Mouse (Mus musculus): Measurements from ENCODE around the gene Id3. TPM values are rescaled to one million over a fixed set of nuclear protein-coding genes. Genes with fewer than 3 reads are reported as not detected.

Gene Id3
- total and polyA plus RNA-seq, 3 experiments: 56.8 to 120 (median 58.8) TPM

GRCm38 (mm10) chr4:136174216-136175193 lies 31.2 kb downstream of the Id3 start:
- no peak overlapping the region for H3K27ac ChIP-seq
- H3K79me2 ChIP-seq (replicated peaks; ENCODE audit: control insufficient read depth, insufficient read depth, low read length): no peaks in the 10 kb centered on the region
- H3K4me1 ChIP-seq (ENCODE audit: control insufficient read depth, insufficient read depth, low read length): peaks cover 3% of the 10 kb centered on the region
- intact Hi-C loops (cut with DNase I): no loop called here
- TF ChIP-seq EP300 (IDR thresholded peaks at IDR 0.05; ENCODE audit: insufficient read depth, low read depth, low read length): no peak
- TF ChIP-seq POLR2A (IDR thresholded peaks at IDR 0.05; ENCODE audit: insufficient read depth, low read depth, low read length): no peak
- DNase-seq: no peak
- no peaks in the 10 kb centered on the region for H3K27me3 ChIP-seq (ENCODE audit: control insufficient read depth, insufficient read depth, low read length)
- no peaks in the 10 kb centered on the region for H3K36me3 ChIP-seq (ENCODE audit: control insufficient read depth, insufficient read depth, low read length)
- no peak overlapping the region for H3K9ac ChIP-seq (ENCODE audit: low read depth, low read length)
- no peak overlapping the region for H3K4me3 ChIP-seq
- 65% methylated on average over 13 of the region's 13 CpGs for WGBS

- Histone ChIP-seq H3K4me1 (ENCODE audit: control insufficient read depth, insufficient read depth, low read length) (peaks cover 4% of the 10 kb centered on the region), H3K27ac (no peak overlapping the region), H3K9ac (ENCODE audit: low read depth, low read length) (no peak overlapping the region), H3K4me3 (no peak overlapping the region), H3K36me3 (ENCODE audit: control insufficient read depth, insufficient read depth, low read length) (no peaks in the 10 kb centered on the region), H3K79me2 (replicated peaks; ENCODE audit: control insufficient read depth, insufficient read depth, low read length) (no peaks in the 10 kb centered on the region), H3K27me3 (ENCODE audit: control insufficient read depth, insufficient read depth, low read length) (no peaks in the 10 kb centered on the region)
- DNase-seq: no peak
- 85% methylated on average over 10 of the region's 10 CpGs for WGBS
- intact Hi-C loops (cut with DNase I): no loop called here
- TF ChIP-seq EP300 (IDR thresholded peaks at IDR 0.05; ENCODE audit: insufficient read depth, low read depth, low read length) (no peak), POLR2A (IDR thresholded peaks at IDR 0.05; ENCODE audit: insufficient read depth, low read depth, low read length) (no peak), CTCF (IDR thresholded peaks at IDR 0.05) (no peak)
These were observed 32.8 kb downstream of the Id3 start for GRCm38 (mm10) chr4:136176022-136176552.

GRCm38 (mm10) chr4:136177244-136177611 lies 33.9 kb downstream of the Id3 start:
- no peaks in the 10 kb centered on the region for H3K36me3 ChIP-seq (ENCODE audit: control insufficient read depth, insufficient read depth, low read length)
- no peaks in the 10 kb centered on the region for H3K27me3 ChIP-seq (ENCODE audit: control insufficient read depth, insufficient read depth, low read length)
- no peak for TF ChIP-seq CTCF (IDR thresholded peaks at IDR 0.05)
- no peak for TF ChIP-seq POLR2A (IDR thresholded peaks at IDR 0.05; ENCODE audit: insufficient read depth, low read depth, low read length)
- TF ChIP-seq EP300 (IDR thresholded peaks at IDR 0.05; ENCODE audit: insufficient read depth, low read depth, low read length): no peak
- no peak overlapping the region for H3K9ac ChIP-seq (ENCODE audit: low read depth, low read length)
- peaks cover 4% of the 10 kb centered on the region for H3K4me1 ChIP-seq (ENCODE audit: control insufficient read depth, insufficient read depth, low read length)
- no peaks in the 10 kb centered on the region for H3K79me2 ChIP-seq (replicated peaks; ENCODE audit: control insufficient read depth, insufficient read depth, low read length)
- WGBS: 34% methylated on average over 8 of the region's 8 CpGs
- intact Hi-C loops (cut with DNase I): no loop called here
- peak overlapping the region; percentile 42 for H3K27ac ChIP-seq
- no peak overlapping the region for H3K4me3 ChIP-seq
- DNase-seq: peak; percentile 52 to 71

GRCm38 (mm10) chr4:136177612-136178474 lies 34.5 kb downstream of the Id3 start:
- no peaks in the 10 kb centered on the region for H3K27me3 ChIP-seq (ENCODE audit: control insufficient read depth, insufficient read depth, low read length)
- DNase-seq: peak; percentile 74 to 79
- no peaks in the 10 kb centered on the region for H3K79me2 ChIP-seq (replicated peaks; ENCODE audit: control insufficient read depth, insufficient read depth, low read length)
- H3K9ac ChIP-seq (ENCODE audit: low read depth, low read length): no peak overlapping the region
- H3K27ac ChIP-seq: peak overlapping the region; percentile 42
- 42% methylated on average over 11 of the region's 11 CpGs for WGBS
- intact Hi-C loops (cut with DNase I): no loop called here
- no peak overlapping the region for H3K4me3 ChIP-seq
- TF ChIP-seq CTCF (IDR thresholded peaks at IDR 0.05) (no peak), POLR2A (IDR thresholded peaks at IDR 0.05; ENCODE audit: insufficient read depth, low read depth, low read length) (no peak), EP300 (IDR thresholded peaks at IDR 0.05; ENCODE audit: insufficient read depth, low read depth, low read length) (no peak)
- H3K36me3 ChIP-seq (ENCODE audit: control insufficient read depth, insufficient read depth, low read length): no peaks in the 10 kb centered on the region
- peaks cover 4% of the 10 kb centered on the region for H3K4me1 ChIP-seq (ENCODE audit: control insufficient read depth, insufficient read depth, low read length)

- 50% methylated on average over 12 of the region's 12 CpGs for WGBS
- intact Hi-C loops (cut with DNase I): no loop called here
- Histone ChIP-seq H3K27me3 (ENCODE audit: control insufficient read depth, insufficient read depth, low read length) (no peaks in the 10 kb centered on the region), H3K4me3 (no peak overlapping the region), H3K9ac (ENCODE audit: low read depth, low read length) (no peak overlapping the region), H3K36me3 (ENCODE audit: control insufficient read depth, insufficient read depth, low read length) (no peaks in the 10 kb centered on the region), H3K27ac (peak overlapping the region; percentile 1), H3K4me1 (ENCODE audit: control insufficient read depth, insufficient read depth, low read length) (peaks cover 4% of the 10 kb centered on the region), H3K79me2 (replicated peaks; ENCODE audit: control insufficient read depth, insufficient read depth, low read length) (no peaks in the 10 kb centered on the region)
- DNase-seq: no peak
- TF ChIP-seq POLR2A (IDR thresholded peaks at IDR 0.05; ENCODE audit: insufficient read depth, low read depth, low read length): no peak
- no peak for TF ChIP-seq EP300 (IDR thresholded peaks at IDR 0.05; ENCODE audit: insufficient read depth, low read depth, low read length)
- no peak for TF ChIP-seq CTCF (IDR thresholded peaks at IDR 0.05)
These were observed 35.2 kb downstream of the Id3 start for GRCm38 (mm10) chr4:136178475-136178921.
